Mouse (Mus musculus): ENCODE data around the gene 4933430I17Rik. TPM values are rescaled to one million over a fixed set of nuclear protein-coding genes. Genes with fewer than 3 reads are reported as not detected.
"Not testable (repeated sequence)": the region's sequence is repeated elsewhere in the genome, so short reads cannot be mapped to it uniquely, and the experiment has no call there.

The 4933430I17Rik gene
- total RNA-seq (2015): 0.27 TPM in 1 of 2 replicates, not detected in the other
- 0.08 and 1.4 TPM in 2 replicates for total RNA-seq (2017)

DNA sequence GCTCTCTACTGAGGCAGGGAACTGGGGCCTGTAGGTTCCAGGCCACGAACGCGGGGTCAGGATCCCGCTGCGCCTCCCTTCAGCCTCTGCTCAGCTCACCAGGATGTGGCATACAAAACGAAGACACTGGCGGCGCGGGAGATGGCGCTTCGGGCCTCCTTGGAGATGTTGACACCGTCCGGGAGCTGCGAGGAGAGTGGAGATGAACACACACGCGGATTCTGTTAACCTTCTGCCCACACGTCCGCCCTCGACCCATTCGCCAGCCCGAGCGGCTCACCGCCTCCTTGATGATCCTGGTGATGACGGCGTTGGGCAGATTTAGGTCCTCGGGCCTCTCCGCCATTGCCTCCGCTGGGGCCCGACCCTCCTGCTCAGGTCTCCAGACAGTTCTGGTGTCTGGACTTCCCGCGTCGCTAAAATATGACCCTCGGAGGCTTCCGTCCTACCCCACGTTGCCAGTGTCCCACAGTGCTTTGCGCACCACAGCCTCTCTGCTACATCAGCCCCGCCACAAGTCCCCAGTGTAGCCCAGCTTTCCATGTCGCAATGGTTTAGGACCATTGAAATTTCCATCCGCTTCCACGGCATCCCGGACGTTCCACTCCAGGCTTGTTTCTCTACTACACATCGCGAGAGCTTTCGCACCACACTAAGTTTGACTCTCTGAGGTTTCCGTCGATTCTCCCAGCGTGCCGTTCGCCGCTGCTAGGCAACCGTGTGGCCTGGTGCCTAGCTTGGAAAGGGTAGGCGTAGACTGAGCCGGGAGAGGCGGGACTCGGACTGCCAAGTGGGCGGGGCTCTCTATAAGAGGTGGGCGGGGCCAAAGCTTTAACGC lies at the start of gene 4933430I17Rik, which contains the start of gene Pole3:
Gene 4933430I17Rik (plus strand): TSS at position 719 of the 838 bp plus-strand sequence.
Gene Pole3 (minus strand): TSS at position 418 of the 838 bp plus-strand sequence.
- peak; percentile 91 for ATAC-seq (replicated peaks; ENCODE audit: poor library complexity)

- no peak for ATAC-seq (replicated peaks; ENCODE audit: poor library complexity)
These were observed 49.4 kb upstream of the 4933430I17Rik start for GRCm38 (mm10) chr4:62475793-62476192.

- no peak for ATAC-seq (replicated peaks; ENCODE audit: poor library complexity)
These were observed 47.5 kb upstream of the 4933430I17Rik start for GRCm38 (mm10) chr4:62477542-62478244.

GRCm38 (mm10) chr4:62479593-62479936 lies 45.6 kb upstream of the 4933430I17Rik start:
- ATAC-seq (replicated peaks; ENCODE audit: poor library complexity): not testable (repeated sequence)

- ATAC-seq (replicated peaks; ENCODE audit: poor library complexity): peak; percentile 61
These were observed 45.0 kb upstream of the 4933430I17Rik start, which contains the start of gene Bspry for GRCm38 (mm10) chr4:62479937-62480708. Bspry (plus strand) TSS chr4:62480053.

GRCm38 (mm10) chr4:62480709-62481605 lies 44.2 kb upstream of the 4933430I17Rik start:
- ATAC-seq (replicated peaks; ENCODE audit: poor library complexity): peak; percentile 69

DNA sequence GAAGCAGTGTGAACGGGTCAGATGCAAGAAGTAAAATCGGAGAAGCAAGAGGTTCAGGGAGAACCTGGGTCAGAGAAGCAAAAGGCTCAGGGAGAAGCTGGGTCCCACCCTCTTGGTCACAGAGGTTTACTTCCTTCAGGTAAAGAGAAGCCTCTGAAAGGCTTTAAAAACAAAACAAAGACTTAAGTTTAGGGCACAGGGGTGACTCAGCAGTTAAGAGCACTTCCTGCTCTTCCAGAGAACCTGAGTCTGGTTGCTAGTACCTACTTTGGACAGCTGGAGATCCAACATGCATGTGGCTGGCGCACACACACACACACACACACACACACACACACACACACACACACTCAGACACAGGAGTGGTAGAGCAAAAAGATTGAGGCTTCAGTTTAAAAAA lies 40.2 kb upstream of the 4933430I17Rik start:
- peak; percentile 12; the same call in 1 of the 2 replicates for ATAC-seq (replicated peaks; ENCODE audit: poor library complexity)

DNA sequence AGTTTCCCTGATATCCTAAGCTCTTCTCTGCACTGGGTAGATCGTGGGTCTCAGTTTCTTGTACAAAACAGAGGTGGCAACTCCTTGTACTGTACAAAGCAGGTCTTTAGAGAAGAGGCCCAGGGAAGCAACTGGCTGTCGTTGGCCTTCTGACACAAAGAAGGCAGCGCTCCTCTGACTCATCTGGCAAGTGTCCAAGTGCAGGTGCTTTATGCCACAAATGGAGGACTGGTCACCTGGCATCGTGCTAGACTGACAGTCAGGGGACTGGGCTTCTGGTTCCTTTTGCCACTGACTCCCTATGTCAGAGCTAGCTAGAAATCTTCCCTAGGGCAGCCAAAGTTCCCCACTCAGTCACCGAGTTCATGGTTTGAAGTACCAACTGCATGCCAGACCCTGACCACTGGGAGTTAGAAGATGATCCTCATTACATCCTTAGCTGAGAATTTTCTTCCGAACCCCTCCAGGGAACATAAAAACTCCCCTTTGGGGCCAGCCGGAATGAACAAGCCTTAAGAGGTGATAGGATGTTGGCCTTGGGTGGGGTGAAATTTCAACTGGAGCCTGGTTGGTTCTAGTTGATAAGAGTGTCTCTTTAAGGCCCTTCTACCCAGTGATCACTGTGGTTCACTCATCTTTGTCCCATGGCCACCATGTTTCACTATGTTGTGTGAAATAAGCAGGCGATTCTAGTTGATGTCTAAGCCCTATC lies 39.6 kb upstream of the 4933430I17Rik start:
- no peak for ATAC-seq (replicated peaks; ENCODE audit: poor library complexity)

DNA sequence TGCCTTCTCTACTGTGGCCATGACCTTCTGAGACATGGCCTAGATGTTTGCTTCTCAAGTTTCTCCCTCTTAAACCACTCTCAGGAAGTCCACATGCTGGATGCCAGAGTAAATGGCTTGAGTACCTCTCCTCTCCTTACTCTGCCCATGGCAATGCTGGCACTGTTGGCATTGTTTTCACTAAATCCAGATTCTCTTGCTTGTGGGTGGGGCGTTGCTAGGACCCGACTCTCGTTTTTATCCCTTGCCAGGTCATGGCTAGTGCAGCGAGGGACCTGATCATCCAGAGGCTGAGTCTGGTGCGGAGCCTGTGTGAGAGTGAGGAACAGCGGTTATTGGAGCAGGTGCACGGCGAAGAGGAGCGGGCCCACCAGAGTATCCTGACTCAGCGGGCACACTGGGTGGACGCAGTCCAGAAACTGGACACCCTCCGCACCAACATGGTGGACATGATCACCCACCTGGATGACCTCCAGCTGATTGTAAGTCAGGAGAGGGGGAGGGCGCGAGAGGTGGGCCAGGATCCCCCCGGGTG lies 38.9 kb upstream of the 4933430I17Rik start:
- ATAC-seq (replicated peaks; ENCODE audit: poor library complexity): no peak

DNA sequence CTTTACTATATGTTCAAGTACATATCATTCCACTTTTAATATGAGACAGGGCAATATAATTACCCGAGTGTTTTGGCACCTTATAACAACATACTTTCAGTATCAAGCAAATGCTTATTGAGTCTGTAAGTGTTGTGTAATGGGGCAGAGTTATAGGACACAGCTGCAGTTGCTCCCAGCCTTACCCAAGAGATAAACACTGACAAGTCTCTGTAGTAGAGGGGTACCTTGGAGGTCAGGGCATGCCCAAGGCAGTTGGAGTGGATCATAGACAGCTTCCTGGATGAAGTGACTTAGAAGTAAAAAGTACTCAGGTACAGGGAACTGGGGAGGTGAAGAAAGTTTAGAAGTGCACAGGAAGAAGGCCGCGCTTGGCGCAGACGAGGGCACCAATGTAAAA lies 38.0 kb upstream of the 4933430I17Rik start:
- no peak for ATAC-seq (replicated peaks; ENCODE audit: poor library complexity)

DNA sequence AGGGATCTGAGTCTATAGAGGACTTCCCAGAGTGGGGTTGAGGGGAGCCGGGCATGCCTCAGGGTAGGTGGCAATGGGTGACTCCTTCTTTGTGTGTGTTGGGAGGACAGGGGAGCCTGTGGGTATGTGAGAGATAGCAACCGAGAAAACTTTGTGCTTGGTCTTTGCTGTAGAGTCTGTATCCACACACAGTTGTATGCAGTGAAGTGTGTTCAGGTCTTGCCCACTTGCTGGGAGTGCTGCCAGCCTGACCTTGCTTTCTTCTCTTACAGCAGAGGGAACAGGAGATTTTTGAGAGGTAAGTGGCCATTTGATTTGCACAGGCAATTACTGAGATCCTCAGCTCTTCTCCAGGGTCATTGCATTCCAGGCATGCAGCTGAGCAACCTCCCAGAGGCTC lies 37.3 kb upstream of the 4933430I17Rik start:
- ATAC-seq (replicated peaks; ENCODE audit: poor library complexity): no peak

- no peak for ATAC-seq (replicated peaks; ENCODE audit: poor library complexity)
These were observed 32.5 kb upstream of the 4933430I17Rik start for GRCm38 (mm10) chr4:62492682-62493081.

GRCm38 (mm10) chr4:62494230-62494629 lies 30.9 kb upstream of the 4933430I17Rik start:
- no peak; the same call in 1 of the 2 replicates for ATAC-seq (replicated peaks; ENCODE audit: poor library complexity)

DNA sequence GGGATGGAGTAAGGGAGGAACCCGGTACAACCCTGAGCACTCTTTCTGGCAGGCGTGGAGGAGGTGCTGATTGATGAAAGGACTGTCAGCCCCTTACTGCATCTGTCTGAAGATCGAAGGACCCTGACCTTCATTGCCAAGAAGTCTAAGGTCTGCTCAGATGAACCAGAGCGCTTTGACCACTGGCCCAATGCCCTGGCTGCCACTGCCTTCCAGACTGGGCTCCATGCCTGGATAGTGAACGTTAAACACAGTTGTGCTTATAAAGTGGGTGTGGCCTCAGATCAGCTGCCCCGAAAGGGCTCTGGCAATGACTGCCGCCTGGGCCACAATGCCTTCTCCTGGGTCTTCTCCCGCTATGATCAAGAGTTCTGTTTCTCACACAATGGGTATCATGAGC lies 29.2 kb upstream of the 4933430I17Rik start:
- 0 out of 2 replicates have a peak, but pooled peaks have one; percentile 20 for ATAC-seq (replicated peaks; ENCODE audit: poor library complexity)

GRCm38 (mm10) chr4:62496815-62497214 lies 28.4 kb upstream of the 4933430I17Rik start:
- peak; percentile 78 for ATAC-seq (replicated peaks; ENCODE audit: poor library complexity)

DNA sequence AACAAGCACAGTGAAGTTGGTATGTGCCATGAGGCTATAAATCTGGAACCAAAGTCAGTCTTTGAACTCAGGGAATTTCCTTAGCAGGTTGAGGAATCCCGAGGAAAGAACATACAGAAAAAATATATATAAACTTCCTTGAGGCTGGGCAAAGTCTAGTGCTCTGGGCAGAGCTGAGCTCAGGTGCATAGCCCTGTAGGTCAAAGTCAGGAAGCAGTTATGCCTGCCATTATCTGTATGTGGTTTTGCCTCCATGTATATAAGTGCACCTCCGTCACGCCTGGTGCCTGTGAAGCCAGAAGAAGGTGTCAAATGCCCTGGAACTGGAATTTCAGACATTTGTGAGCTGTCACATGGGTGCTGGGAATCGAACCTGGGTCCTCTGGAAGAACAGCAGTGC lies 24.4 kb upstream of the 4933430I17Rik start:
- ATAC-seq (replicated peaks; ENCODE audit: poor library complexity): no peak

GRCm38 (mm10) chr4:62501534-62501933 lies 23.6 kb upstream of the 4933430I17Rik start:
- ATAC-seq (replicated peaks; ENCODE audit: poor library complexity): peak; percentile 2; the same call in 1 of the 2 replicates

GRCm38 (mm10) chr4:62501964-62502732 lies 23.0 kb upstream of the 4933430I17Rik start:
- ATAC-seq (replicated peaks; ENCODE audit: poor library complexity): peak; percentile 94
